Mouse (Mus musculus) ovary, postnatal 14 days (tissue): ENCODE measurements around the gene Cenps.
"Not testable (repeated sequence)": the region's sequence is repeated elsewhere in the genome, so short reads cannot be mapped to it uniquely, and the experiment has no call there.

ENCODE experiments used
- DNase-seq: peaks from one replicate; pipeline ENCODE4 v3.0.0; 2022; ENCODE audit warnings: low spot score

Cenps gene

DNA sequence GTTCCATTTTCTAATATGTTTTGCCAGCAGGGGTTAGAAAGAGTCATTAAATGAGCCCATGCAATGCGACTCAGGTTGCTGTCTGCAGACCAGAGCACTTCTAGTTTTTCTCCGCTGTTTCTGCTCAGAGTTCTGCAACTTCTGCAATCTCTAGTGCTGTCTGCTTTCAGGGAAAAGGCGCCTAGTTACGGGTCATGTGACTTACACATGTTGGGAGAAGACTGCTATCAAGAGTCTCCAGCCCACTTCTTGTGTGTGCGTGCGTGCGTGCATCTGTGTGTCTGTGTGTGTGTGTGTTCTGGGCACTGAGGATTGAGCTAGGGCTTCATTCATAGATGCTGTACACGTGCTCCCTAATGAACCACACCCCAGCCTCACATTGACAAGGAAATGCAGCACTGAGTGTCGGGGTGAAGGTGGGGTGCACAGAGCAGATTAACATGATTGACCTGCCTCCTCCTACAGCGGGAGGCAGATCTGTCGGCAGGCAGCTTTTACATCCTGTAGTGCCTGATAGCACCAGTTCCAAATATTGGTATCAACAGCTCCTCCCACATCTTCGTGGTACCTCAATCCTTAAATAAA, 17.4 kb downstream of the Cenps start:
- not testable (repeated sequence) for DNase-seq

DNA sequence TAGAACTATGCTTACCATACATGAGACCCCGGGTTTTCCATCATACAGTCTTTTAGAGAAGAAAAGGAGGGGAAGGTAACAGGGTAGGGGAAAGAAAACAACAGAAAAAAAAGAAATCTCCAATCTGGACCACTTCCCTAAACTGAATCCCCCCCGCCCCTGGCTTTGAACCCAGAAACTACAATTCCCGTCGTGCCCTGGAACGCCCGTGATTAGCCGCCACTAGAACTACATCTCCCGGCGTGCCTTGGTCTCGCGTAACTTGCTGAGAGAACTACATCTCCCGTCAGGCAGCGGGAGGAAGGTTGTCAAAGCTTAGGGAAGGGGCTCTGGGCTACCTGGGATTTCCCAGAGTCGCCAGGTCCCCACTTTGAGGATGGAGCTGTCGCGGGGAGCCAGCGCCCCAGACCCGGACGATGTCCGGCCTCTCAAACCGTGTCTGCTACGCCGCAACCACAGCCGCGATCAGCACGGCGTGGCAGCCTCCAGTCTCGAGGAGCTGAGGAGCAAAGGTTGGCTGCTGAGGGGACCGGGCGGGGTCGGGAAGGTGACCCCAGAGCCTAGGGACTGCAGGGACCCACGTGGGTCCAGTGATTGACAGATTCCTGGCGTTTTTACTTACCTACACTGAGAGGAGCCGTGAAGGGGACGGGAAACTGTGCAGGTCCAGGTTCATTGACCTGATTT, 33.4 kb downstream of the Cenps start, which contains the start of gene Dffa:
Gene Dffa, plus strand, starts transcription at position 272 of the 687 bp plus-strand sequence.
- peak; percentile 86 for DNase-seq

DNA sequence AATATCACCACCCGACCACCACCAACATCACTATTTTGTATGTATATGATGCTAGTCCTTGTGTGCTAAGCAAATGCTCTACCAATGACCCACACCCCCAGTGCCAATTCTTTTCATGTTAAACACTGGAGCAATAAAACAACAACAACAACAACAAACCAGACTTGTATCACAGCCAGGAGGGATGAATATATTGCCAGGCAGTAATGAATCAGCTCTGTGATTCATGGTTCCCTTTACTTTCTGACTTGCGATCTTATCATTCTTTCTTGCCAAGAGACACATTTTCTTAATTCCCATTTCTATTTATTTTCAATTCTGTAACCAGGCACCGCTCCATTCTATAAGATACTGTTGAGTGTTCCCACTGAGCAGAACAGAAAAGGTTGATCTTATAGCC, 36.0 kb downstream of the Cenps start:
- DNase-seq = no peak

DNA sequence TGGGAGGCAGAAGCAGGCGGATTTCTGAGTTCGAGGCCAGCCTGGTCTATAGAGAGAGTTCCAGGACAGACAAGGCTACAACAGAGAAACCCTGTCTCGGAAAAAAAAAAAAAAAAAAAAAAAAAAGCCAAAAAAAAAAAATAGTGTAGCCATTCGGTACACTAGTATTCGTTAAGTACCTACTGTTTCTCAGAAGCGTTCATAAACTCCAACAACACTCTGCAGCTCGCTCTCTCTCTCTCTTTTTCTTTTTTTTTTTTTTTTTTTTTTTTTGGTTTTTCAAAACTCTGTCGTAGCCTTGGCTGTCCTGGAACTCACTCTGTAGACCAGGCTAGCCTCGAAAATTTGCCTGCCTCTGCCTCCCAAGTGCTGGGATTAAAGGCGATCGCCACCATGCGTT, 37.0 kb downstream of the Cenps start:
- not testable (repeated sequence) for DNase-seq

DNA sequence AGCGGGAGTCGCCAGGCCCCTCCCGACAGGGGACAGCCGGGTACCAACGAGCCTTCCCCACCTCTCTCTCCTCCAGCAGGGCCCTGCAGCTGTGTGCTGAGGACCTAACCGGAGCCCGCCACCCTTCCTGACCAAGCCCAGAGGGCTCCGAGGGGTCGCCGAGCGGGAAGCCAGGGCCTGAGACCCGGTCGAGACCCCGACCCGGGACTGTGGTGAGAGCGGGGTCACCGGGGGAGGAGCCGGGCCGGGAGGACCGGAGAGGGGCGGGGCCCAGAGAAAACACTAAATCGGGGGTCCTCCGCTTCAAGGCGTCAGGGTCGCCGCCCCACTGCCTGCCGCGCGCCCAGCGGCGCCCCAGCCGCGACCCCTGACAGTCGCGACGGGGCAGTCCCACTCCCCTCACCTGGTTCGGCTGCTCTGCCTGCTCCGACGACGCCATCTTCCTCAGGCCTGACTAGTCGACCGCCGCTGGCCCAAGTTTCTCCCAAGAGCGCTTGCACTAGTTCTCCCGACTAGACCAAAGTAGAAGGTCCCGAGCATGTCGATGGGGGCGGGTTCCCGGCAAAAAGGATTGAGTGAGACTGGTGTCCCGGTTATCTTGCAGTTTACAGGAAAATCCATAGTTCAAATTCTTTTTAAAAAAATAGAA, 37.9 kb downstream of the Cenps start, which contains the start of gene Pex14:
Gene Pex14, minus strand, starts transcription at position 508 of the 649 bp plus-strand sequence.
- DNase-seq = peak; percentile 76

DNA sequence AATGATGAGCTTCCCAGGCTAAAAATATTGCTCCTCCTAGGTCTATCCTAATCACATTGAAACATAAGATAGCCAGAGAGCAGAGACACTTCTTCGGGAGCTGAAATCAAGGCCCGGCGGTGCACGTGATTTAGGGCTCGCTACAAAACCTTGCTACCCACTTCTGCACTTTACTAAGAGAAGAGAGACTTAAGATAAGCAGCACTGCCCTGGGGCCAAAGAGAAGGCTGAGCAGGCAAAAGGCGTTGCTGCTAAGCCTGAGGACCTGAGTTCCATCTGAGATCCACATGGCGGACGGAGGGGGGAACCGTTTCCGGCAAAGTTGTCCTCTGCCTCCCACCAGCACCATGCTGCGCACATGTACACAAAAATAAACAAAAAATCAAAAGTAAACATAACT, 38.9 kb downstream of the Cenps start:
- no peak for DNase-seq

DNA sequence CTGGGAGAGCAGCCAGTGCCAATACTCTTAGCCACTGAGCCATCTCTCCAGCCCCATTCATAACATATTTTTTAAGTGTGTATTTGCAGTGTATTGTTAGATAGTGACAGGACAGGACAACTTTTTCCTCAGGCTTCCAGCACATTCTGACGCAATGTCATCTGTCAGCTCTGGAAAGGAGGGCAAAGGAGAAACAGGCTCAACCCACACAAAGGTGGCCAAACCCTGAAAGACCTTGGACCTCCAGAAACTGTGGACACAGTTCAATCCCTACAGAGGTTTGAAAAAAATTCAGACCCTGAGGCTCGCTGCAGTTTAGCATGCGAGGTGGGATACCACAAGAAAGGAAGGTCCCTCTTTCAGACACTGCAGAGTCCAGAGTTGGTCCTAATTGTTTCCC, 39.5 kb downstream of the Cenps start:
- no peak for DNase-seq

DNA sequence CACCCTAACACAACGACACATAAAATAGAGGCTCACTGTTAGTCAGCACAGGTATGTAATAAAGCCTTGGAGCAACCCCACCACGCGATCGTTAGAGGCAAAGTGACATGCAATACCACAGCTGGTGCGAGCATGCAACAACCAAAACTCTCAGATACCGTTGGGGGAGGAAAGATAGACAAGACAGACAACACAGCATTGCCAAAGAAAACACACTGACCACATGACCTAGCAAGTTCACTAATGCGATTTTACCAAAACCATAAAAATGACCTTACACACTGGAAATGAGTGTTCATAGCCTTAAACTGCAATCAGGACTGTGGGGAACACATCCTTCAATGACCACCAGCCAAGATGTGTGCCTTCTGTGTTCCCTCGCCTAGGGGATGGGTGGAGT, 46.1 kb downstream of the Cenps start:
- no peak for DNase-seq

DNA sequence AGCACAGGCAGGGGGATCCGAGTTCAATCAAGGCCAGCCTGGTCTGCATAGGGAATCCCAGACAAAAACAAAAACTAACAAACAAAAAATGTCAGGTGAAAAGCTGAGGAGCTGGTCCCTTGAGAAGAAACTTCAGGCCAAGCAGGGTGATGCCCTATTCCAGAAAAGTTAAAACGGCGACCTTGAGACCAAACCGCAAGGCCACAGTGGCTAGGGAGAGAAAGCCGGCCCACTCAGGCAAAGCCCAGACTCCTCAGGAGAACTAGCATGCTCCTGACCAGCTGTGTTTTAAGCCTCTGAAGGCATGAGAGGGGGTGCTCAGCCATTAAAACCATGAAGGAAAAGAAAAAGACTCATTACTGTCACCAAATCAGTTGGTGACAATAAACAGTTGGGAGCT, 52.0 kb downstream of the Cenps start:
- no peak for DNase-seq

DNA sequence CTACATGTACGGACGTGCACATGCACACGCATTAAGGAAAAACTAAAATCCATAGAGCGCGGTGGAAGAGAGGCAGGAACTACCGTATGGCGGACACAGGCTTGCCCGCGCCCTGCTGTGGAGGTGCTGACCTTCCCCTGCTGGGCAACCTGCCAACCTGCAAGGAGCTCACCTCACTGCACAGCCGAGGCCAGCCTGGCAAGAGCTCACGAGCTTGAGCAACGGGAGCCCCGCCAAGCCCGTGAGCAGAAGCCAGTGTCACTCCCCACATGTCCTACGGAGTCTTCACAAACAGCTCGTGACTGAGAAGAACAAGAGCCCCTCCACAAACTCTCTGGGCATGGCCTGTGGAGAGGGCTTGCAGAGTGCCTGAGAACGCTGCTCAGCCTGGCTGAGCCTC, 55.9 kb downstream of the Cenps start:
- DNase-seq = peak; percentile 47

DNA sequence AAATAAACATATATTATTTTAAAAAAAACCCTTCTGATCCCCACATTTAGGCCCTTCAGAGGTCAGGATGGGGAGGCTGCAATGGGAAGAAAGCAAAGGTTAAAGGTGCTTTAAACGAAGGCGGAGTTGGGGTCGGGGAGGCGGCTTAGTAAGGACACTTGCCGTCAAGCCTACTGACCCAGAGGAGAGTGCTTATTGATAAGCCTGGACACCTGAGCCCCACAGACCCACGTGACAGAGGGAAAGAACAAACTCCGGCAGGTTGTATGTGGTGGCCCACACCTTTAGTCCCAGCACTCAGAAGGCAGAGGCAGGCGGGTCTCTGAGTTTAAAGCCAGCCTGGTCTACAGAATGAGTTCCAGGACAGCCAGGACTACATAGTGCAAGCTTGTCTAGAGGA, 57.3 kb downstream of the Cenps start:
- no peak for DNase-seq

DNA sequence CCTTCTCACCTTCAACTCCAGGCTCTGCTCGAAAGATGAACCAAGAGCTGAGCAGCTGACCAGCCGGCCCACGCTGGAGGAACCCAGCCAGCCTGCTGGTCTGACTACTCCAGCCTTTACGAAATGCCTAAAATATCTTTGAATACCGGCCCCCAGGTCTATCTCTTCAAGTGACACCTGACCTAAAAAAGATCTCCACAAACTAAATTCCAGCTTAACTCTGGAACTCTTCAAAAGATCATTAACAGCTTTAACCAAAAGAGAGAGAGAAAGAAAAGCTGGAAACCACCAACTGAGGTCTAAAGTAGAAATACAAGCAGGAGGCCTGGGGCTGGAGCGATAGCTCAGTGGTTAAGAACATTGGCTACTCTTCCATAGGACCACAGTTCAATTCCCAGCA, 57.8 kb downstream of the Cenps start:
- no peak for DNase-seq

DNA sequence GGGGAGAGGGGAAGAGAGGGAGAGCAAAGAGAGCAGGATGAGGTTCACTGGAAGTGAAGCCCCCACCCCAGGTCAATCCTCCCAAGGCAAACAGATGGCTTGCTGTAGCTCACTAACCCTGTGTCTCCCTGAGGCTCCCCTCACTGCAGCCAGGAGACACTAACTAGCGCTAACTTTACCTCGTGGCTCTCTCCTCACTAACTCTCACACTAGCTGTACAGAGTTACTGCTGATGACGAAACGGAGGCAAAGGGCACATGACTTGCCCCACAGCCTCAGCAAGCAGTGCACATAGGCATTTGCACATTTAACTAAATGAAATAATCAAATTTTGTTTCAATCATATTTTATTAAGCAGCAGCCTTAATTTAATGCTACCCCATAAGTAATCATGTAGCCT, 59.2 kb downstream of the Cenps start:
- no peak for DNase-seq
